Mouse (Mus musculus) stomach, embryonic 16.5 days (tissue): ENCODE measurements at regions not wholly inside any gene's neighbourhood (a gene's known extent, or its start where the extent isn't known, plus 50 kb on each side); places are given as distances from the start of the nearest gene placed in this dataset.

Experiments
- ATAC-seq: fragments of 200-750 bp; cut with Nextera tagmentation; 2 replicates; pipeline ENCODE4 v1.8.0; 2017; ENCODE audit warnings: moderate number of reproducible peaks, moderate TSS enrichment; ENCODE audit not compliant: insufficient read depth, low FRiP score
- H3K27ac ChIP-seq: fragments of 300-500 bp; sonication (generic); 2 replicates; pipeline ENCODE4 v1.5.1; 2014; ENCODE audit warnings: low read length
- H3K27me3 ChIP-seq: fragments of 300-500 bp; sonication (generic); 2 replicates; pipeline ENCODE4 v1.6.1; 2014; ENCODE audit warnings: low read length, control low read depth, mixed read lengths; ENCODE audit not compliant: control insufficient read depth, insufficient read depth
- H3K36me3 ChIP-seq: fragments of 300-500 bp; sonication (generic); 2 replicates; pipeline ENCODE4 v1.6.1; 2014; ENCODE audit warnings: low read length; ENCODE audit not compliant: control insufficient read depth, insufficient read depth
- H3K4me1 ChIP-seq: fragments of 300-500 bp; sonication (generic); 2 replicates; pipeline ENCODE4 v1.6.1; 2014; ENCODE audit warnings: low read length, control low read depth, mixed read lengths; ENCODE audit not compliant: control insufficient read depth, insufficient read depth
- H3K4me2 ChIP-seq: fragments of 300-500 bp; sonication (generic); 2 replicates; pipeline ENCODE4 v1.6.1; 2014; ENCODE audit warnings: low read depth, low read length, mixed read lengths
- H3K4me3 ChIP-seq: fragments of 300-500 bp; sonication (generic); replicated peaks from 2 replicates; pipeline ENCODE4 v1.5.1; 2014; ENCODE audit warnings: mild to moderate bottlenecking, low read length
- H3K9ac ChIP-seq: fragments of 300-500 bp; sonication (generic); 2 replicates; pipeline ENCODE4 v1.6.1; 2014; ENCODE audit warnings: low read length
- H3K9me3 ChIP-seq: fragments of 300-500 bp; sonication (generic); replicated peaks from 2 replicates; pipeline ENCODE4 v1.6.1; 2016; ENCODE audit warnings: low read length, control low read depth; ENCODE audit not compliant: control insufficient read depth
- WGBS: fragments of 180-500 bp; shearing (Covaris S2); extraction: QIAGEN DNeasy Blood & Tissue Kit; methylation state at CpG from one replicate; pipeline ENCODE4 v1.1.7; 2014; 5-methylcytosine and 5-hydroxymethylcytosine counted together

- ATAC-seq: no peak
- Histone ChIP-seq H3K9ac (no peak overlapping the region), H3K9me3 (no peaks in the 10 kb centered on the region), H3K4me2 (no peak overlapping the region), H3K27ac (no peak overlapping the region), H3K36me3 (no peaks in the 10 kb centered on the region), H3K27me3 (no peaks in the 10 kb centered on the region), H3K4me3 (no peak overlapping the region), H3K4me1 (no peaks in the 10 kb centered on the region)
- WGBS: 72% methylated on average over 2 of the region's 2 CpGs
Measured at GRCm38 (mm10) chr12:16232051-16232450, 378.7 kb downstream of the Lpin1 start.

- no peak overlapping the region for H3K9ac ChIP-seq
- no peak overlapping the region for H3K4me2 ChIP-seq
- no peaks in the 10 kb centered on the region for H3K36me3 ChIP-seq
- H3K4me1 ChIP-seq: no peaks in the 10 kb centered on the region
- H3K4me3 ChIP-seq: no peak overlapping the region
- H3K27ac ChIP-seq: no peak overlapping the region
- WGBS: 82% methylated on average over 2 of the region's 2 CpGs
- H3K27me3 ChIP-seq: no peaks in the 10 kb centered on the region
- no peaks in the 10 kb centered on the region for H3K9me3 ChIP-seq
- no peak for ATAC-seq
Measured at GRCm38 (mm10) chr12:16231093-16231492, 379.7 kb downstream of the Lpin1 start.

GRCm38 (mm10) chr12:16225428-16225827, 385.3 kb downstream of the Lpin1 start:
- Histone ChIP-seq H3K9me3 (no peaks in the 10 kb centered on the region), H3K27me3 (no peaks in the 10 kb centered on the region), H3K4me3 (no peak overlapping the region), H3K4me1 (no peaks in the 10 kb centered on the region), H3K27ac (no peak overlapping the region), H3K36me3 (no peaks in the 10 kb centered on the region), H3K4me2 (no peak overlapping the region), H3K9ac (no peak overlapping the region)
- WGBS: 79% methylated on average over 2 of the region's 2 CpGs
- no peak for ATAC-seq

GRCm38 (mm10) chr12:16222836-16223450, 387.8 kb downstream of the Lpin1 start:
- Histone ChIP-seq H3K36me3 (no peaks in the 10 kb centered on the region), H3K4me3 (no peak overlapping the region), H3K9me3 (no peaks in the 10 kb centered on the region), H3K27me3 (no peaks in the 10 kb centered on the region), H3K27ac (peak overlapping the region; percentile 33; the same call in 1 of the 2 replicates), H3K4me2 (no peak overlapping the region), H3K4me1 (no peaks in the 10 kb centered on the region), H3K9ac (no peak overlapping the region)
- no peak for ATAC-seq
- WGBS: 57% methylated on average over 9 of the region's 9 CpGs

DNA sequence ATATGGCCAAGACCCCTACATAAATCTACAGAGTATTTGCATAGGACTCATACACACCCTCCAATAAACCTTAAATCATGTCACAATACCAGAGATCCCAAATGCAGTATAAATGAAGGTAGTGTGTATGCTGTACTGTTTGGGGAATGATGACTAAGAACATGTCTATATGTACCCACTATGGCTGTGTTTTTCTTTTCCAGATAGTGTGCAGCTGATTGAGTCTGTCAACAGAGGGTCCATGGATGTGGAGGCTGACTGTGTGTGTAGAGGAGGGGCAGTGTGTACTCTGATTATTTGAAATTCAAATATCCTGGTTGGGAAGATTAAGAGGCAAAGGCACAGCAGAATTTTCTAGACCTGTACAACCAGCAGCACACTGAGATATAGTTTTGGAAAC, 388.6 kb downstream of the Lpin1 start:
- Histone ChIP-seq H3K9ac (no peak overlapping the region), H3K9me3 (no peaks in the 10 kb centered on the region), H3K4me3 (no peak overlapping the region), H3K4me1 (no peaks in the 10 kb centered on the region), H3K27me3 (no peaks in the 10 kb centered on the region), H3K36me3 (no peaks in the 10 kb centered on the region), H3K27ac (peak overlapping the region; percentile 33; the same call in 1 of the 2 replicates), H3K4me2 (no peak overlapping the region)
- peak; percentile 90; the same call in 1 of the 2 replicates for ATAC-seq

- no peak for ATAC-seq
- 76% methylated on average over 1 of the region's 1 CpGs for WGBS
Measured at GRCm38 (mm10) chr12:16221142-16221541, 389.6 kb downstream of the Lpin1 start.

GRCm38 (mm10) chr12:16220561-16220960, 390.2 kb downstream of the Lpin1 start:
- no peak for ATAC-seq
- 88% methylated on average over 3 of the region's 3 CpGs for WGBS

More at GRCm38 (mm10) chr12:16221142-16221541, 389.6 kb downstream of the Lpin1 start:
- Histone ChIP-seq H3K9ac (no peak overlapping the region), H3K9me3 (no peaks in the 10 kb centered on the region), H3K27me3 (no peaks in the 10 kb centered on the region), H3K4me1 (no peaks in the 10 kb centered on the region), H3K27ac (no peak overlapping the region), H3K4me2 (no peak overlapping the region), H3K36me3 (no peaks in the 10 kb centered on the region), H3K4me3 (no peak overlapping the region)

DNA sequence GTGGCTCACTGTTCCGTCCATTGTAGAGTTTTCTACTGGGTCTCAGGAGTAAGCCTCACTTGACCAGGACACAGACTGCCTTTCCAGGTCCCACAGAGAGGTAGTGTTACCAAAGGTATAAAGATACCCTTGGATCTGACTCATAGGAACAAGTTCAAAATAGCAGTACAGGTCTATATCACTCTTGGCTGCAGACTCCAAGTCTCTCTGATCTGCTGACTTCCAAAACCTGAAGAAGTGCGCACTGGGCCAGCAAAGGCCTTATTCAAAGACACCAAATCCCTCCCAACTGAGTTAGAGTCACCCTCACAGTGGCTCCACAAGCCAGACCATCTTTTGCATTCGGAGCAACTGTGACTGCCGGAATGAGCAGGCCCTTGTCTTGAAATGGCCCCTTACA, 391.9 kb downstream of the Lpin1 start:
- ATAC-seq: no peak
- H3K36me3 ChIP-seq: no peaks in the 10 kb centered on the region
- no peaks in the 10 kb centered on the region for H3K4me1 ChIP-seq
- H3K27me3 ChIP-seq: no peaks in the 10 kb centered on the region
- no peak overlapping the region for H3K27ac ChIP-seq
- no peak overlapping the region for H3K9ac ChIP-seq
- no peak overlapping the region for H3K4me3 ChIP-seq
- 90% methylated on average over 4 of the region's 4 CpGs for WGBS
- H3K9me3 ChIP-seq: no peaks in the 10 kb centered on the region
- no peak overlapping the region for H3K4me2 ChIP-seq

More at GRCm38 (mm10) chr12:16220561-16220960, 390.2 kb downstream of the Lpin1 start:
- H3K27ac ChIP-seq: no peak overlapping the region
- H3K9me3 ChIP-seq: no peaks in the 10 kb centered on the region
- H3K9ac ChIP-seq: no peak overlapping the region
- no peaks in the 10 kb centered on the region for H3K27me3 ChIP-seq
- no peaks in the 10 kb centered on the region for H3K36me3 ChIP-seq
- H3K4me1 ChIP-seq: no peaks in the 10 kb centered on the region
- H3K4me3 ChIP-seq: no peak overlapping the region
- no peak overlapping the region for H3K4me2 ChIP-seq

GRCm38 (mm10) chr12:16210553-16210952, 393.8 kb upstream of the Trib2 start:
- H3K9me3 ChIP-seq: no peaks in the 10 kb centered on the region; the same call in 1 of the 2 replicates
- H3K4me1 ChIP-seq: no peaks in the 10 kb centered on the region
- no peak overlapping the region for H3K4me2 ChIP-seq
- no peak for ATAC-seq
- WGBS: 25% methylated on average over 4 of the region's 4 CpGs
- H3K4me3 ChIP-seq: no peak overlapping the region
- no peaks in the 10 kb centered on the region for H3K27me3 ChIP-seq
- no peaks in the 10 kb centered on the region for H3K36me3 ChIP-seq
- no peak overlapping the region for H3K9ac ChIP-seq
- H3K27ac ChIP-seq: no peak overlapping the region
